Comparison of ENCODE assay signal across 8 mouse cellular contexts in the genomic region with DNA sequence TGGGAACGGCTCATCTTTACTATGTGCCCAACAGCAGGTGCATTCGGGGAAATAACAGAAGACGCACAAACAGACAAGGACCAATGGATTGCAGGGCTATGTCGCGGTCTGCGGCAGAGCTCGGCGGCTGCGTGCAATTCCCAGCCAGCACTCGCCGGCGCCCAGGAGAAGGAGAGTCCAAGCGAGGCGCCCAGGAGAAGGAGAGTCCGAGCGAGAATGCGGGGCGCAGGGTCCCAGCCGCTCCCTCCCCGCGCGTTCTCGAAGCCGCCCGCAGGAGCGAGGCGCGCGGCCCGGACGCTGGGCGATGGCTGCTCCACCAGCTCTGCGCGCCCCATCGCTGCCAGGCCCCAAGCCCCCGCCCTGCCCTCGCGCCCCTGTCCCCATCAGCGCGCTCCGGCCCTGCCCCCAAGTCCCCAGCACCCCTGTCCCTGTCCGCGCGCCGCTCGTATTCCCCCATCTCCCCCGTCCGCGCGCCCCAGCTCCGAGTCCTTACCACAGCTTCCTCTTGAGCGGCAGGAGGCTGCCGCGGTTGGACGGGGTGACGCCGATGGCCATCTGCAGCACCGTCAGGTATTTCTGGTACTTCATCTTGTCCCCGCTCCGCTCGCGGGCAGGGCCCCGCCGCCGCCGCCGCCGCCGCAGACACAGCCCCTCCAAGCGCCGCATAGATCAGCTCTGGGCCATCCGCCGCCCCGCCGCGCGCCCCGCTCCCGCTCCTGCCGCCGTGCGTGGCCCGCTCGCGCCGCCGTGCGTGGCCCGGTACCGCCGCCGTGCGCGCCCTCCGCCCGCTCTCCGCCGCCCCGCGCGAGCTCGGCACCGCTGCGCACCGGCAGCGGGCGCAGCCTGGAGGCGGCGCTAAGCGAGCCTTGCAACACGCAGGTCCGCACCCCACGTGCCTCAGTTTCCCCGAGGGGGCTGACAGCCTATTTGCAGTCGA. TPM values are rescaled to one million over a fixed set of nuclear protein-coding genes. Genes with fewer than 3 reads are reported as not detected.
DNase-seq lines count a peak whose midpoint lies in the region; ATAC-seq lines count a peak whose summit lies in the region.

A gene (minus strand): TSS at position 711 of the 937 bp plus-strand sequence.

- WGBS in intestine, embryonic 16.5 days = under 1% methylated on average over 110 of the region's 115 CpGs
- 2% methylated on average over 104 of the region's 115 CpGs for WGBS in liver, embryonic 15.5 days (ENCODE audit: insufficient replicate concordance)

- no peaks in the 10 kb centered on the region for H3K36me3 ChIP-seq in intestine, embryonic 16.5 days (ENCODE audit: control insufficient read depth, insufficient read depth, low read length)
- H3K36me3 ChIP-seq in liver, embryonic 15.5 days (replicated peaks) = no peaks in the 10 kb centered on the region

- H3K4me2 ChIP-seq in intestine, embryonic 16.5 days (ENCODE audit: low read depth, low read length) = peak within 1 kb of the TSS; percentile 100
- H3K4me2 ChIP-seq in liver, embryonic 15.5 days = peak within 1 kb of the TSS; percentile 62

- peak; percentile 8 for DNase-seq in ovary, postnatal 36 days (ENCODE audit: low spot score)
- DNase-seq in ovary, postnatal 14 days (ENCODE audit: low spot score) = no peak
- peak; percentile 46 for DNase-seq in embryo, embryonic 10.5 days (ENCODE audit: low spot score)
- no peak for DNase-seq in gastrocnemius, postnatal 4 days (ENCODE audit: low spot score in 2 of 2)
- peak; percentile 73 for DNase-seq in right cerebral cortex, adult 18-20 months
- DNase-seq in urinary bladder, postnatal 25 days (ENCODE audit: low spot score) = no peak

- H3K27me3 ChIP-seq in intestine, embryonic 16.5 days (replicated peaks; ENCODE audit: control insufficient read depth, insufficient read depth, low read length) = peaks cover 23% of the 10 kb centered on the region
- peaks cover 62% of the 10 kb centered on the region for H3K27me3 ChIP-seq in liver, embryonic 15.5 days

- ATAC-seq in intestine, embryonic 16.5 days = peak; percentile 57
- ATAC-seq in liver, embryonic 15.5 days (ENCODE audit: insufficient read depth) = no peak

- peak within 1 kb of the TSS; percentile 67 for H3K9ac ChIP-seq in intestine, embryonic 16.5 days (ENCODE audit: low read depth, low read length)
- no peak within 1 kb of the TSS for H3K9ac ChIP-seq in liver, embryonic 15.5 days

- no peaks in the 10 kb centered on the region for H3K9me3 ChIP-seq in intestine, embryonic 16.5 days (ENCODE audit: control insufficient read depth, low read length)
- H3K9me3 ChIP-seq in liver, embryonic 15.5 days (replicated peaks) = no peaks in the 10 kb centered on the region

- H3K4me1 ChIP-seq in intestine, embryonic 16.5 days (ENCODE audit: control insufficient read depth, insufficient read depth, low read length) = no peaks in the 10 kb centered on the region
- H3K4me1 ChIP-seq in liver, embryonic 15.5 days (replicated peaks) = no peaks in the 10 kb centered on the region

- H3K27ac ChIP-seq in intestine, embryonic 16.5 days (ENCODE audit: low read length) = no peak within 1 kb of the TSS
- H3K27ac ChIP-seq in liver, embryonic 15.5 days (replicated peaks) = no peak within 1 kb of the TSS

- H3K4me3 ChIP-seq in intestine, embryonic 16.5 days (ENCODE audit: low read length) = peak within 1 kb of the TSS; percentile 65
- peak within 1 kb of the TSS; percentile 40 for H3K4me3 ChIP-seq in liver, embryonic 15.5 days (replicated peaks)

RNA-seq across cellular contexts. Expression of the gene that starts here (rescaled TPM):
- 10 to 100 TPM; 71.2 to 73.6 TPM for total RNA-seq in gastrocnemius, postnatal 4 days (2021)
- 17.4 and 19.4 TPM in 2 replicates for polyA plus RNA-seq in intestine, embryonic 16.5 days (2015; fragmentation: Nextera tagmentation; extraction: Ambion mirVana)
- polyA plus RNA-seq in liver, embryonic 15.5 days (2015; fragmentation: Nextera tagmentation; extraction: Ambion mirVana) = 3.1 and 4.3 TPM in 2 replicates

Comparison
In these comparisons a context has a peak if more than half of its experiments do, and no peak if none do; other contexts are left out.
1. DNase-seq: peak in ovary, postnatal 36 days (single experiment), embryo, embryonic 10.5 days (single experiment) and right cerebral cortex, adult 18-20 months (single experiment); none in ovary, postnatal 14 days (single experiment), gastrocnemius, postnatal 4 days (0 of 2) and urinary bladder, postnatal 25 days (single experiment).